Mouse (Mus musculus) olfactory bulb, adult 2 months (tissue): Measurements from ENCODE around the gene Tpcn1.

Experiments
- CTCF ChIP-seq: fragments of 200-500 bp; IDR thresholded peaks from 2 replicates; pipeline ENCODE4 v1.5.1; 2012; ENCODE audit warnings: low read depth, mild to moderate bottlenecking, low read length, moderate library complexity; ENCODE audit not compliant: insufficient read depth
- POLR2A ChIP-seq: fragments of 200-500 bp; IDR thresholded peaks from 2 replicates; pipeline ENCODE4 v1.6.1; 2012; ENCODE audit warnings: mild to moderate bottlenecking, low read depth, low read length, moderate library complexity; ENCODE audit not compliant: insufficient read depth

GRCm38 (mm10) chr5:120517552-120517951 is 70.9 kb downstream of the Tpcn1 start:
- TF ChIP-seq CTCF (no peak), POLR2A (no peak)
